15 mouse cellular contexts compared by ENCODE assay signal in the genomic region with DNA sequence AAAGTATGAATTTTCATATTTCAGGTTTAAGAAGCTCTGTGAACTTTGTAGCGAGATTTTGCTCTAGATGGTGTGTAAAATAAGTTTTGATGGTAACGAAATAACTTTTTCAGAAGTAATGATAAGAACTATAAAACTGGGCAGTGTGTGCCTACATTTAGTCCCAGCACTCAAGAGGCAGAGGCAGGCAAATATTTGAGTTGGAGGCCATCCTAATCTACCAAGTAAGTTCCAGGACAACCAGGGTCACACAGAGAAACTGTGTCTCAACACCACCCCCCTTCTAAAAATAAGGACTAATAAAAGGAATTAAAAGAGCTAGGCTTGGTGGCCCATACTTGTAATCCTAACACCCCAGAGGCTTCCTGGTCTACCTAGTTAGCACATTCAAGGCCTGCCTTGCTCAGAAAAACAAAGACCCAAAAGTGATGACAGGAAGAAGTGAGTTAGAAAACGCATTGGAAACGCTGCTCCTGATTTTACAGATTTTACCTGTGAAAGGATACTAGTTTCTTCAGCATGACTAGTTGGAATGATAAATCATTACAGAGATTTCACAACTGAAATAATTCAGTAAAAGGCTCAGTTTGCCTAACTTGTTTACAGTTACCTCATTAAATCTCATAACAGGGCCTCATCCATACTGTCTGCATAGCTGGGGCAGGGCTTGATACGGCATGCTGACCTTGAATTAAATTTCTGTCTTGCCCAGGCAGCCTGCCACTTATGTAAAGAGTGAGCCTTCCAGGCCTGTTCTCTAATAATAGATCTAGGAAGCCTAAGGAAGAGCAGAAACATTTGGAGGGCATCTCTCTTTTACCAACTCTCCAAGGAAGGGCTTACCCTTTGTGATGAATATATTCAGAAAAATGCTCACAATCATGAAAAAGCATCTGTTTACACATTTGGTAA. TPM values are rescaled to one million over a fixed set of nuclear protein-coding genes. Genes with fewer than 3 reads are reported as not detected.
DNase-seq lines count a peak whose midpoint lies in the region; ATAC-seq and TF ChIP-seq lines count a peak whose summit lies in the region.
"Had no signal": no experiment of that assay in that cellular context is flagged by ENCODE, and none has a peak within 500 bp of the region (broad histone marks: within the 10 kb centered on the region; RNA-seq: fewer than 3 reads in every experiment).

No protein-coding gene starts in this region.

- TF ChIP-seq EP300 in heart, adult 2 months (IDR thresholded peaks at IDR 0.05; ENCODE audit: insufficient read depth, low read depth, low read length): no peak

- peaks cover 12% of the 10 kb centered on the region; the same call in 1 of the 2 replicates for H3K79me2 ChIP-seq in liver, adult 2 months (ENCODE audit: control insufficient read depth, insufficient read depth, low read length)
- peaks cover 2% of the 10 kb centered on the region; the same call in 1 of the 2 replicates for H3K79me2 ChIP-seq in heart, adult 2 months (replicated peaks; ENCODE audit: control insufficient read depth, insufficient read depth, low read length)

- H3K9ac ChIP-seq in liver, adult 2 months (ENCODE audit: low read depth, low read length): no peak overlapping the region
- no peak overlapping the region for H3K9ac ChIP-seq in liver, embryonic 12.5 days
- H3K9ac ChIP-seq in heart, adult 2 months (ENCODE audit: low read depth, low read length): no peak overlapping the region
- peak overlapping the region; percentile 24 for H3K9ac ChIP-seq in heart, embryonic 16.5 days (ENCODE audit: low read length)
- H3K9ac ChIP-seq: liver, embryonic 15.5 days; neural tube, embryonic 13.5 days; stomach, embryonic 15.5 days had no signal

- no peaks in the 10 kb centered on the region for H3K27me3 ChIP-seq in liver, adult 2 months (ENCODE audit: control insufficient read depth, insufficient read depth, low read length)
- no peaks in the 10 kb centered on the region for H3K27me3 ChIP-seq in liver, embryonic 12.5 days (replicated peaks)
- H3K27me3 ChIP-seq in heart, adult 2 months (ENCODE audit: control insufficient read depth, insufficient read depth, low read length): no peaks in the 10 kb centered on the region
- H3K27me3 ChIP-seq in heart, embryonic 16.5 days (ENCODE audit: control insufficient read depth, insufficient read depth, low read length): no peaks in the 10 kb centered on the region
- H3K27me3 ChIP-seq: liver, embryonic 15.5 days; neural tube, embryonic 13.5 days; stomach, embryonic 15.5 days had no signal

- H3K4me1 ChIP-seq in liver, adult 2 months (ENCODE audit: control insufficient read depth, insufficient read depth, low read length): peaks cover 14% of the 10 kb centered on the region; the same call in 1 of the 2 replicates
- H3K4me1 ChIP-seq in liver, embryonic 12.5 days: no peaks in the 10 kb centered on the region
- peaks cover 6% of the 10 kb centered on the region for H3K4me1 ChIP-seq in heart, adult 2 months (ENCODE audit: control insufficient read depth, insufficient read depth, low read length)
- H3K4me1 ChIP-seq in heart, embryonic 16.5 days (ENCODE audit: control insufficient read depth, insufficient read depth, low read length): peaks cover 6% of the 10 kb centered on the region; the same call in 1 of the 2 replicates
- no peaks in the 10 kb centered on the region for H3K4me1 ChIP-seq in olfactory bulb, adult 2 months (ENCODE audit: control insufficient read depth, insufficient read depth, low read length)
- H3K4me1 ChIP-seq: neural tube, embryonic 13.5 days; stomach, embryonic 15.5 days had no signal

- intact Hi-C loops in heart, adult 2 months (cut with DNase I): no loop called here

- peak; percentile 89 for DNase-seq in liver, adult 2 months (ENCODE audit: extremely low read depth, low read depth, low spot score)
- peak in 1 of 2 experiments; percentile 41 for DNase-seq in heart, adult 2 months
- no peak for DNase-seq in kidney, adult 11 months
- DNase-seq in spleen, postnatal 10 days (ENCODE audit: low spot score in 2 of 2): no peak
- DNase-seq in kidney, postnatal 14 days: no peak
- DNase-seq: adrenal gland, postnatal 14 days had no signal

- no peak for TF ChIP-seq CTCF in liver, adult 2 months (IDR thresholded peaks at IDR 0.05; ENCODE audit: low read depth, low read length)
- no peak for TF ChIP-seq CTCF in heart, adult 2 months (IDR thresholded peaks at IDR 0.05)
- TF ChIP-seq CTCF in olfactory bulb, adult 2 months (IDR thresholded peaks at IDR 0.05; ENCODE audit: insufficient read depth, low read depth, low read length): no peak

- 18% methylated on average over 5 of the region's 5 CpGs for WGBS in liver, adult 2 months
- WGBS in liver, embryonic 12.5 days (ENCODE audit: insufficient replicate concordance): 78% methylated on average over 5 of the region's 5 CpGs
- 47% methylated on average over 5 of the region's 5 CpGs for WGBS in heart, adult 2 months
- WGBS in heart, embryonic 16.5 days: 48% methylated on average over 5 of the region's 5 CpGs
- WGBS in olfactory bulb, adult 2 months: 72% methylated on average over 5 of the region's 5 CpGs

- no peak overlapping the region for H3K4me3 ChIP-seq in liver, adult 2 months (ENCODE audit: insufficient read depth, low read depth, low read length)
- H3K4me3 ChIP-seq in liver, embryonic 12.5 days: no peak overlapping the region
- H3K4me3 ChIP-seq in heart, adult 2 months: no peak overlapping the region
- no peak overlapping the region for H3K4me3 ChIP-seq in heart, embryonic 16.5 days (ENCODE audit: low read length)
- H3K4me3 ChIP-seq in olfactory bulb, adult 2 months (ENCODE audit: insufficient read depth, low read depth, low read length): no peak overlapping the region
- H3K4me3 ChIP-seq: liver, embryonic 15.5 days; neural tube, embryonic 13.5 days; stomach, embryonic 15.5 days had no signal

- no peak for TF ChIP-seq POLR2A in liver, adult 2 months (IDR thresholded peaks at IDR 0.05; ENCODE audit: extremely low read depth, insufficient read depth, low read length)
- no peak for TF ChIP-seq POLR2A in heart, adult 2 months (IDR thresholded peaks at IDR 0.05; ENCODE audit: insufficient read depth, low read depth, low read length)
- no peak for TF ChIP-seq POLR2A in olfactory bulb, adult 2 months (IDR thresholded peaks at IDR 0.05; ENCODE audit: insufficient read depth, low read depth, low read length)

- H3K4me2 ChIP-seq in liver, embryonic 12.5 days: no peak overlapping the region
- peak overlapping the region; percentile 33 for H3K4me2 ChIP-seq in heart, embryonic 16.5 days (ENCODE audit: low read depth, low read length)
- H3K4me2 ChIP-seq: liver, embryonic 15.5 days; neural tube, embryonic 13.5 days; stomach, embryonic 15.5 days had no signal

- peak overlapping the region; percentile 57 for H3K27ac ChIP-seq in liver, adult 2 months (replicated peaks; ENCODE audit: insufficient read depth, low read depth, low read length)
- no peak overlapping the region for H3K27ac ChIP-seq in liver, embryonic 12.5 days
- peak overlapping the region; percentile 87 for H3K27ac ChIP-seq in heart, adult 2 months
- peak overlapping the region; percentile 97 for H3K27ac ChIP-seq in heart, embryonic 16.5 days (ENCODE audit: low read length)
- H3K27ac ChIP-seq in olfactory bulb, adult 2 months (ENCODE audit: insufficient read depth, low read depth, low read length): peak overlapping the region; percentile 25; the same call in 1 of the 2 replicates
- H3K27ac ChIP-seq: liver, embryonic 15.5 days; neural tube, embryonic 13.5 days; stomach, embryonic 15.5 days had no signal

- H3K36me3 ChIP-seq in liver, adult 2 months (ENCODE audit: control insufficient read depth, insufficient read depth, low read length): no peaks in the 10 kb centered on the region
- peaks cover 11% of the 10 kb centered on the region for H3K36me3 ChIP-seq in liver, embryonic 12.5 days
- peaks cover 14% of the 10 kb centered on the region for H3K36me3 ChIP-seq in heart, adult 2 months (ENCODE audit: control insufficient read depth, insufficient read depth, low read length)
- no peaks in the 10 kb centered on the region; the same call in 1 of the 2 replicates for H3K36me3 ChIP-seq in heart, embryonic 16.5 days (ENCODE audit: control insufficient read depth, insufficient read depth)
- H3K36me3 ChIP-seq: liver, embryonic 15.5 days; stomach, embryonic 15.5 days had no signal

- no peaks in the 10 kb centered on the region for H3K9me3 ChIP-seq in liver, embryonic 12.5 days (replicated peaks)
- H3K9me3 ChIP-seq in heart, embryonic 16.5 days (replicated peaks; ENCODE audit: control insufficient read depth, low read length): 0 out of 2 replicates have a peak, but pooled peaks cover 3% of the 10 kb centered on the region
- H3K9me3 ChIP-seq: liver, embryonic 15.5 days; stomach, embryonic 15.5 days had no signal

- ATAC-seq in liver, embryonic 12.5 days: no peak
- peak; percentile 88 for ATAC-seq in heart, embryonic 16.5 days (replicated peaks; ENCODE audit: extremely low read depth, insufficient read depth, low FRiP score)
- ATAC-seq: forebrain, embryonic 16.5 days; intestine, embryonic 16.5 days; midbrain, embryonic 16.5 days had no signal

RNA-seq across cellular contexts. Expression of gene Desi2, which starts 32.2 kb away (rescaled TPM):
- 5.6 and 6.8 TPM in 2 replicates for total RNA-seq in liver, adult 2 months (2014; rRNA removed)
- polyA plus RNA-seq in liver, adult 2 months (2012; rRNA removed): 7.2 and 7.7 TPM in 2 replicates
- 15.0 and 15.2 TPM in 2 replicates for polyA plus RNA-seq in liver, embryonic 12.5 days (2016; fragmentation: Nextera tagmentation; extraction: Ambion mirVana)
- total RNA-seq in heart, adult 2 months (2021): 10 to 100 TPM; 16.3 to 18.1 TPM
- polyA plus RNA-seq in heart, adult 2 months (2012; rRNA removed): 7.2 and 13.2 TPM in 2 replicates
- 20.6 and 21.2 TPM in 2 replicates for polyA plus RNA-seq in heart, embryonic 16.5 days (2015; fragmentation: Nextera tagmentation; extraction: Ambion mirVana)
- not detected in 2 replicates for polyA plus RNA-seq in olfactory bulb, adult 2 months (2012; ENCODE audit: insufficient read depth, insufficient read length, low replicate concordance, missing spikeins)
